Mouse (Mus musculus): Measurements from ENCODE around the gene Celf2. TPM values are rescaled to one million over a fixed set of nuclear protein-coding genes. Genes with fewer than 3 reads are reported as not detected.
A peak's percentile ranks its signal among the peaks of the same experiment; 100 is the strongest.

Gene Celf2
- polyA plus RNA-seq, 1 experiment from 2014 or later = 13.9 TPM

DNA sequence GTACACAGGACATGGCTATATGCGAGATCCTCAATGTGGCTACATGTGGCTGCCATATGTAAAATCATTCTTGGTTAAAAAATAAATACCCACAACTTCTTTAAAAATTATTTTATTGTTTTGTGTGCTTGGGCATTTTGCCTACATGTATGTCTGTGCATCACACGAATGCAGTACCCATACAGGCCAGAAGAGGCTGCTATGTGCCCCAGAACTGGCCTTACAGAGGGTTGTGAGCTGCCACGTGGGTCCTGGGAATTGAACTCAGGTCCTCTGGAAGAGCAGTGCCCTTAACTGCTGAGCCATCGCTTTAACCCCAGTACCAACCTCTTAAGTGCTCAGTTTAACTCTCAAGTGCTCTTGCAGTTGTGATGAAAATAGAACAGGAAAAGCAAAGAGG is 1018.5 kb downstream of the Celf2 start:
- DNase-seq (ENCODE audit: low spot score) (no peak), ATAC-seq (replicated peaks; ENCODE audit: low FRiP score, low read depth) (no peak)
- 91% methylated on average over 4 of the region's 4 CpGs for WGBS
- Histone ChIP-seq H3K4me3 (replicated peaks; ENCODE audit: low read depth, low read length) (no peak overlapping the region), H3K4me2 (ENCODE audit: low read length) (no peak overlapping the region), H3K36me3 (ENCODE audit: insufficient read depth, low read length) (no peaks in the 10 kb centered on the region), H3K27ac (no peak overlapping the region), H3K4me1 (replicated peaks; ENCODE audit: insufficient read depth, low read length) (no peaks in the 10 kb centered on the region), H3K9me3 (replicated peaks; ENCODE audit: low read length) (no peaks in the 10 kb centered on the region), H3K9ac (ENCODE audit: low read depth, low read length) (no peak overlapping the region), H3K27me3 (ENCODE audit: insufficient read depth, low read length) (no peaks in the 10 kb centered on the region)
- peak; percentile 13; the same call in 1 of the 2 replicates for TF ChIP-seq CTCF (IDR thresholded peaks at IDR 0.05; ENCODE audit: low read depth)

DNA sequence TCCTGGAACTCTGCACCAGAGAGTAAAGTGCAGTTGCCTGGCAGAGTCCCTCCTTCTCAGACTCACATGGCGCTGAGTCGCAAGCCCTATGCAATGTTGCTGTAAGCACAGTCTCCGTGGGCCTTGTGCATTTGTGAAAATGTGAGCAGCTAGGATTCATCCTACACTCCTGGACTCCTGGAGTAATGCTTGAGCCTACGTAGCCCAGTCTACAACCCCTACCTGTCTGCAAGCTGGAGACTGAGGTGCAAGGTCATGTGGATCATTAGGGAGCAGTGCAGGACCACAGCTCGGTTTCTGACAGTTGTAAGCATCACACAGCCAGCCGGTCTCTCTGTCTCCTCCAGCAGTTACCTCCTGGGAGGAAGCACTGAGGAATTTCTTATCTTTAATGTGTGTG is 1019.3 kb downstream of the Celf2 start:
- Histone ChIP-seq H3K9ac (ENCODE audit: low read depth, low read length) (no peak overlapping the region), H3K27ac (no peak overlapping the region), H3K4me3 (replicated peaks; ENCODE audit: low read depth, low read length) (no peak overlapping the region), H3K4me2 (ENCODE audit: low read length) (no peak overlapping the region), H3K27me3 (ENCODE audit: insufficient read depth, low read length) (no peaks in the 10 kb centered on the region), H3K9me3 (replicated peaks; ENCODE audit: low read length) (no peaks in the 10 kb centered on the region), H3K4me1 (replicated peaks; ENCODE audit: insufficient read depth, low read length) (no peaks in the 10 kb centered on the region), H3K36me3 (ENCODE audit: insufficient read depth, low read length) (no peaks in the 10 kb centered on the region)
- ATAC-seq (replicated peaks; ENCODE audit: low FRiP score, low read depth) = no peak
- no peak for TF ChIP-seq CTCF (IDR thresholded peaks at IDR 0.05; ENCODE audit: low read depth)
- 91% methylated on average over 6 of the region's 6 CpGs for WGBS
- DNase-seq (ENCODE audit: low spot score) = no peak

All from kidney, postnatal 0 days (tissue).